Mouse (Mus musculus) left cerebral cortex, postnatal 10 days (tissue): ENCODE measurements around the gene Ttyh3. TPM values are rescaled to one million over a fixed set of nuclear protein-coding genes. Genes with fewer than 3 reads are reported as not detected.

Source experiments
- DNase-seq, 2 experiments: peaks; one replicate each; pipeline ENCODE4 v3.0.0; 2021 to 2022; ENCODE audit warnings: low spot score in 2 of 2, mixed read lengths in 1 of 2; ENCODE audit errors: extremely low spot score in 1 of 2
- intact Hi-C: fragments of 180-260 bp; cut with DNase I; formaldehyde crosslinking; loops from one replicate; pipeline ENCODE4 v1.15.1; 2025
- total RNA-seq, 2 experiments: library from RNA; stranded (reverse); gene quantifications; 2 replicates each; pipeline ENCODE4 v1.2.3; 2021

Ttyh3 gene
- total RNA-seq, 2 experiments from 2014 or later, result 319 to 338 TPM

GRCm38 (mm10) chr5:140659607-140660272, 10.9 kb upstream of the Ttyh3 start:
- intact Hi-C loops, result loop anchor here (5.0 kb wide), 1 partner anchor 117 kb away; no protein-coding TSS in a partner anchor
- DNase-seq, result peak; percentile 83 to 84

- intact Hi-C loops, result no loop called here
- no peak for DNase-seq
These were observed 5.4 kb upstream of the Ttyh3 start for GRCm38 (mm10) chr5:140654096-140654845.

- no peak for DNase-seq
- intact Hi-C loops, result no loop called here
These were observed 3.8 kb upstream of the Ttyh3 start for GRCm38 (mm10) chr5:140652587-140652986.

GRCm38 (mm10) chr5:140651231-140651630, 2.4 kb upstream of the Ttyh3 start:
- no peak for DNase-seq
- intact Hi-C loops, result no loop called here

- DNase-seq, result no peak
- intact Hi-C loops, result no loop called here
These were observed 1.1 kb upstream of the Ttyh3 start for GRCm38 (mm10) chr5:140649881-140650414.

GRCm38 (mm10) chr5:140649101-140649667, 353 bp upstream of the Ttyh3 start:
- intact Hi-C loops, result no loop called here

GRCm38 (mm10) chr5:140647821-140648518, 861 bp downstream of the Ttyh3 start:
- intact Hi-C loops, result no loop called here
- peak; percentile 75 to 85 for DNase-seq

More at GRCm38 (mm10) chr5:140649101-140649667, 353 bp upstream of the Ttyh3 start:
- peak; percentile 96 to 100 for DNase-seq

GRCm38 (mm10) chr5:140647031-140647760, 1.6 kb downstream of the Ttyh3 start:
- DNase-seq, result peak in 1 of 2 experiments; percentile 44
- intact Hi-C loops, result no loop called here

GRCm38 (mm10) chr5:140646171-140646570, 2.7 kb downstream of the Ttyh3 start:
- intact Hi-C loops, result no loop called here
- DNase-seq, result no peak

- DNase-seq, result no peak
- intact Hi-C loops, result no loop called here
These were observed 3.4 kb downstream of the Ttyh3 start for GRCm38 (mm10) chr5:140645454-140645853.

- DNase-seq, result peak in 1 of 2 experiments; percentile 50
- intact Hi-C loops, result no loop called here
These were observed 4.1 kb downstream of the Ttyh3 start for GRCm38 (mm10) chr5:140644702-140645201.

- peak in 1 of 2 experiments; percentile 46 for DNase-seq
- intact Hi-C loops, result no loop called here
These were observed 4.6 kb downstream of the Ttyh3 start for GRCm38 (mm10) chr5:140644263-140644662.

- intact Hi-C loops, result no loop called here
These were observed 6.8 kb downstream of the Ttyh3 start for GRCm38 (mm10) chr5:140642076-140642475.

GRCm38 (mm10) chr5:140641254-140641928, 7.4 kb downstream of the Ttyh3 start:
- no peak for DNase-seq
- intact Hi-C loops, result no loop called here

More at GRCm38 (mm10) chr5:140642076-140642475, 6.8 kb downstream of the Ttyh3 start:
- DNase-seq, result no peak

- intact Hi-C loops, result no loop called here
These were observed 8.0 kb downstream of the Ttyh3 start for GRCm38 (mm10) chr5:140640812-140641211.

GRCm38 (mm10) chr5:140639871-140640270, 9.0 kb downstream of the Ttyh3 start:
- intact Hi-C loops, result no loop called here
- peak in 1 of 2 experiments; percentile 58 for DNase-seq

More at GRCm38 (mm10) chr5:140640812-140641211, 8.0 kb downstream of the Ttyh3 start:
- no peak for DNase-seq

- intact Hi-C loops, result no loop called here
- DNase-seq, result no peak
These were observed 9.5 kb downstream of the Ttyh3 start for GRCm38 (mm10) chr5:140639312-140639711.
